Mouse (Mus musculus) R1 (cell line): ENCODE measurements around the gene Frmd4a.

ENCODE experiments used
- DNase-seq: peaks from one replicate; pipeline ENCODE4 v3.0.0-alpha.2; 2018; ENCODE audit warnings: low read depth, low spot score

Frmd4a gene

GRCm38 (mm10) chr2:4017528-4018288, at the start of gene Frmd4a:
TSS of gene Frmd4a (plus strand) at chr2:4017717.
- DNase-seq, result no peak

- DNase-seq, result no peak
These were observed 28.6 kb upstream of the Frmd4a start for GRCm38 (mm10) chr2:3988876-3989275.

- no peak for DNase-seq
These were observed 27.1 kb upstream of the Frmd4a start for GRCm38 (mm10) chr2:3990431-3990830.

GRCm38 (mm10) chr2:4018431-4018876, 937 bp downstream of the Frmd4a start:
- DNase-seq, result peak; percentile 5

- no peak for DNase-seq
These were observed 1.4 kb downstream of the Frmd4a start for GRCm38 (mm10) chr2:4018909-4019308.

- DNase-seq, result no peak
These were observed 7.4 kb downstream of the Frmd4a start for GRCm38 (mm10) chr2:4024927-4025326.

GRCm38 (mm10) chr2:4029031-4029747, 11.7 kb downstream of the Frmd4a start:
- DNase-seq, result no peak

GRCm38 (mm10) chr2:4036153-4036589, 18.7 kb downstream of the Frmd4a start:
- DNase-seq, result no peak

GRCm38 (mm10) chr2:4036651-4037117, 19.2 kb downstream of the Frmd4a start:
- DNase-seq, result no peak

- DNase-seq, result no peak
These were observed 24.5 kb downstream of the Frmd4a start for GRCm38 (mm10) chr2:4042009-4042408.

GRCm38 (mm10) chr2:4055481-4055880, 38.0 kb downstream of the Frmd4a start:
- DNase-seq, result no peak

GRCm38 (mm10) chr2:4060675-4061074, 43.2 kb downstream of the Frmd4a start:
- DNase-seq, result no peak

GRCm38 (mm10) chr2:4071831-4072230, 54.3 kb downstream of the Frmd4a start:
- DNase-seq, result no peak

GRCm38 (mm10) chr2:4083877-4084276, 66.4 kb downstream of the Frmd4a start:
- no peak for DNase-seq

GRCm38 (mm10) chr2:4097601-4098000, 80.1 kb downstream of the Frmd4a start:
- no peak for DNase-seq

- DNase-seq, result peak; percentile 25
These were observed 81.6 kb downstream of the Frmd4a start for GRCm38 (mm10) chr2:4098948-4099776.

GRCm38 (mm10) chr2:4099777-4100104, 82.2 kb downstream of the Frmd4a start:
- DNase-seq, result no peak

- DNase-seq, result no peak
These were observed 83.9 kb downstream of the Frmd4a start for GRCm38 (mm10) chr2:4101370-4101769.

- DNase-seq, result peak; percentile 84
These were observed 95.9 kb downstream of the Frmd4a start for GRCm38 (mm10) chr2:4113303-4113920.

- no peak for DNase-seq
These were observed 102.4 kb downstream of the Frmd4a start for GRCm38 (mm10) chr2:4119678-4120458.

- no peak for DNase-seq
These were observed 113.7 kb downstream of the Frmd4a start for GRCm38 (mm10) chr2:4131216-4131615.
